Mouse (Mus musculus) frontal cortex, adult 2 months (tissue): ENCODE measurements at regions not wholly inside any gene's neighbourhood (a gene's known extent, or its start where the extent isn't known, plus 50 kb on each side); places are given as distances from the start of the nearest gene placed in this dataset.

Experiments used
- DNase-seq, 2 experiments: peaks; one replicate each; pipeline ENCODE4 v3.0.0; 2022; ENCODE audit warnings: low spot score in 1 of 2; ENCODE audit errors: extremely low spot score in 1 of 2

DNA sequence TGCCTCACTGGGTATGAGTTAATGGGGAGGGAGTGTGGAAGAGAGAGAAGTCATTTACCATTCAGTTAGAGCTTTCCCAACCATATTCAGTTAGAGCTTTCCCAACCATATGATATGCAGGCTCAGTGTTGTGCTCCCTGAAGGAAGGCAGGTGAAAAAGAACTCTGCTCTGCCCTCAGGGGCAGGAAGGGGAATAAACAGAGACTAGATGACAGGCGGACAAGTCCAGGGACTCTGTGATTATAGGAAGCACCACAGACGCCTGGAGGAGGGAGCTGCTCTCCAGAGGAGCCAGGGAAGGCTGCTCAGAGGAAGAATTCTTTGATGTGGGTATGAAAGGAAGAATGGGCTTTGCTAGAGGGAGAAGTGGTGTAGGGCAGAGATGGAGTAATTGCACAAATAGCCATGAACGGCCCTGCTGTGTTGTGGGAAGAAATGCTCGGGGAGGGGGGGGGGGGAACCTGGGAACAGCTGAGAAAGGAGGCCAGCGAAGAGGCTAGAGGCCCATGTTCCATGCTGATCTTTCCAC lies 220.3 kb upstream of the Camk1g start:
- no peak for DNase-seq

DNA sequence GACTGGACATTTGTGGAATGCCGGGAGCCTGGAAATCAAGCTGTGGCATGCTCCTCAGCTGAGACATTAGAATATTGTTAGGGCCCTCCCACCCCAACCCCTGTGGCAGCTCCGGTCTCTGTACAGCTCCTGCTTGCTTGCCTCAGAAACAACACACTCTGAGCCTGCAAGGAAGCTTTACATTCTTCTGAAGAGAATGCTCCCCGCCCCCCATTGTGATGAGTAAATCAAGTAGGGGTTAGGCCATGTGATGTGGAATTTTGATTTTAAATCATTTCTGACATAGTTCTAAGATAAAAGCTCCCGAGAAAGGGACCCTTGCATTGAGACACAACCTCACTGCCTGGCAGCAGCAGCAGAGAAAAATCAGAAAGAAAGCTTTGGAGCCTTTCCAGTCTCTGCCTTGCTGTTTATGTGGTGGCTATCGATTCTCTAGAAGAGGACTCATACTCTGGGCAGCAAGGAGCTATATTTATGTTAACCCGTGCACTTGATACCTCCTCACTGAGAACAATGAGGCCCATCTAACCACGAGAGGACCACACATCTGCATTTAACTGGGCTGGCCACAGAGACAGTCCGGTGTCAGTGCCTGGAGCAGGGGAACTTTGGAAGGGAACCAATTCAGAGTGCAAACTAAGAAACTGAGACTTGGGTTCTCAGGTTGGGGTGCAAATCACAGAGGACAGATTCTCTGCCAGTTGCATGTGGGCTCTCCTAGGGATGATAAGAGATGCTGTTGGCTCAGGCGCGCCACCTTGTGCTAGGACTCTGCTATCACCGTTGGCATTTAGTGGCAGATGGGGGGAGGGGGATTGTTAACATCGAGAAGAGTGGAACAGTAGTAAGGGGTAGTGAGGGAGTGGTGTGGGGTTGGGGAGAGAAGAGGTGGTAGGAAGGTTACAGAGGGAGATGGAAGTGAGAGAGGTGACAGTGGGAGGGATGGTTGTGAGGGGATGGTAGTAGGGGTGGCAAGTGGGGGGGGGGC lies 218.7 kb upstream of the Camk1g start:
- DNase-seq, result peak in 1 of 2 experiments; percentile 82

DNA sequence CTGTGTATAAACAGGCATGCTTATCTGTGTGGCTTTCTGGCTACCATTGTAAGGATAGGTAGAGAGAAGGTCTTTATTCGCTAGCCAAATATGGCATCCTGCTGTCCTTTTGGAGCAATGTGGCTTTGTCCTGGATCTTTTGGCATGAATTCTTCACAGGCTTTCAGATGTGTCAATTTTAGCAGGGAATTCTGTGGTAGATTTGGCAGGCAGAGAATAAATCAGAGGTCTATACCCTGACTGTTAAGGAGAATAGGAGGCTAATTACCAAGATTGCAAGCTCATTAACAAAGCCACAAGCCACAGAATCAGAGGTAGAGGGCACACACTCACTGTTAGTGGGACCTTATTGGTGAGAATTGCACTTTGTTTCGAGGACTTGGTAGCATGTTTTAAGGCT lies 217.2 kb upstream of the Camk1g start:
- no peak for DNase-seq

DNA sequence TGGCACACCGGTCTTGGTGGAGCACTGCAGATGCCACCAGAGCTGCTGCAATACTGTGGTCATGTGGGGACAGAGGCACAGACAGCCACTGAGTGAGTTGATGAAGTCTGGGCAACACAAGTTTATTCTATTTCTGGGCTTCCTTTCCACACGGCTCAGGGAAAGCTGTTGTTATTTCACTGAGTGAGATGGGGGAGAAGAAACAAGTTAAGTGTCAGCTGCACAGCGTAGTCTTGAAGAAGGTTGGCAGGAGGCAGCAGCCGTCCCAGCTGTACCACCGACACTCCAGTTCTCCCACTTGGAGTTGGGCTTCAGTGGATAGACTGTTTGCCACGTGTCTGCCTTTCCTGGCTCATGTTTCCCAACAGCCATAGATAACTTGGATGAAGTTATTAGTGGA lies 216.8 kb upstream of the Camk1g start:
- DNase-seq, result peak; percentile 84 to 89

DNA sequence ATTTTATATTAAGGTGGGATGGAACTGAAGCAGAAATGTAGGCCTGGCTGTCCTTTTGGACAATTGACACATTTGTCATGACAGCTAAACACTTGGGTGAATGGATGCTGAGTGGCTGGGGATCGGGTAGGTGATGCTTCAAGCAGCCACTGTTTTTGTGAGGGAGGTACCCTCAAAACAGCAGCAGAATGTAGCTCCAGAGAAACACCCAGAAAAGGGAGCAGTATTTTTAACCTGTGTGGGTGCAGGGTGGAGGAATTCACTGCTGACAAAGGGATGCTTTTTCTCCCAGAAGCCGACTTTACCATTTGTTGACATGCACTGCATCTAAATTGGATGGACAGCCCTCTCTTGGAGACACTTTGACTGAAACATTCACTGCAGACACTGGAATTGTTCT lies 213.7 kb upstream of the Camk1g start:
- peak in 1 of 2 experiments; percentile 58 for DNase-seq

DNA sequence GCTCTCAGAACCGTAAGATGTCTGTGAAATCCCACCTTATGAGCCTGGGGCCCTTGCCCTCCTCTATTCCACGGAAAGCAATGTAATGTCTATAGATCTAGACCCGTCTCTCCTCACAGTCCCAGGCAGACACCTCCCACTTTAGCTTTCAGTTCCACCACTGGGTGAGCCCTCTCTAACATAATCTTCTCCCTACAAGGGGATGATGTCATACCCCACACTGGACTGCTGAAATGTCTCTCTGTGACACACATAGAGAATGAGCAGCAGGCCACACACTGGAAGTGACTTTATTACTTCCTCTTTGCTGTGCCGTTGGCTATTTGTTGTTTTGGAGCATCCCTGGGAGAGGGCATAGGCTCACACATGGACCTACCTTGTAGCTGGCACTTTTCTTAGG lies 210.3 kb upstream of the Camk1g start:
- no peak for DNase-seq

DNA sequence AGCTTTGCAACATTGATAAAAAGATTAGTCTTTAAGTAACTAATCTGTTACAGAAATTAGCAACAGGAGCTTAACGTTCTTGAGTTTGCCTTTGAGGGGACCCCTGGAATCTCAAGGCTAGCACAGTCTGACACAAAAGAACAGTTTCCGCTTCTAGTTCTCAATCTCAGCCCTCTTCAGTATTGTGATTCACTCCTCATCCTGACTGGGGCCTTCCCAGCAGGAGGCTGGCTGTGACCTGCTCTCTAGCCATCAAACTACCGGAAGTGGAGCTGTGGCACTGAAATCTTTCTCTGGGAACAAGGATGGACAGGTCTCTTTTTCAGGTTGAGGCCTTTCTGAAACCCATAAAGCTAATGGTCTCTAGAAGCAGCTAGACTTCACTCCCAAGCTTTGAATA lies 209.6 kb upstream of the Camk1g start:
- no peak for DNase-seq

DNA sequence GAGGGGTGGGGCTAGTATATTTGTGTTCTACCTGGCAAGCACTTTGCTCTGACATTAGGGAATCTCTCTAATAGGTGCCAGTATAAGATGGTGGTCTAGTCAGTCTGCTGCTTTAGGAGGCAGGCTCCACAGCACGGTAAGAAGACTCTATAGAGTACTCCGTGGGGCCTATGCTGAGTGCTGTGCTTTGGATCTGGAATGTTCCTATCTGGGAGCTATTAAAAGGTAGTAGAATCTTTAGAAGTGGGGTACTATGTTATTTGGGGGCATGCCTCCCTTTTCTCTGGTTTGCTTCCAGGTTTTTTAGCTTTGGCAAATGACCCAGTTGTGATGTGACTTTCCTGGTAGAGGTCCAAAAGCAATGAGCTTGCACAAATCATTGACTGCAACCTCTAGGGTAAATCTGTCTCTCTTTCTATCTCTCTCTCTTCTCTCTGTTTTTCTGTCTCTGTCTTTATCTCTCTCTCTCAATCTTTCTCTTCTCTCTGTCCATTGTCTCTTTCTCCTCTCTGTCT lies 208.6 kb upstream of the Camk1g start:
- DNase-seq, result no peak

DNA sequence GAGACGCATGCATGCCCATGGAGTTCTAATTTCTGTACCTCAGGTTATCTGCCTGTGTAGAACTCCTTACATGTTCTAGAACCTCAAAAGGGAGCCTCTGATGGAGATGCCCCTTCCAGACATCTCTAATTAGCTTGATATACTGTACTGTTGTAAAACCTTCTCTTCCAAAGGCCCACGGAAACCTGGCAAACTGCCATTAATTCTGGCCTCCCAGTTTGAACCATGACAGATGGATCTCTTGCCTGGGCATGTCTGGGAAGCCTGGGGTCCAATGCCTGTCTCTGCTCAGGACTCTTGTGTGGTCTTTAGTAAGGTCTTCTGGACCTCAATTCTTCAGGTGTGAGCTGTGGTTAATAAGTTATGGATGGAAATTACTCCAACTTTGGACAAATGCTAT lies 207.7 kb upstream of the Camk1g start:
- no peak for DNase-seq

DNA sequence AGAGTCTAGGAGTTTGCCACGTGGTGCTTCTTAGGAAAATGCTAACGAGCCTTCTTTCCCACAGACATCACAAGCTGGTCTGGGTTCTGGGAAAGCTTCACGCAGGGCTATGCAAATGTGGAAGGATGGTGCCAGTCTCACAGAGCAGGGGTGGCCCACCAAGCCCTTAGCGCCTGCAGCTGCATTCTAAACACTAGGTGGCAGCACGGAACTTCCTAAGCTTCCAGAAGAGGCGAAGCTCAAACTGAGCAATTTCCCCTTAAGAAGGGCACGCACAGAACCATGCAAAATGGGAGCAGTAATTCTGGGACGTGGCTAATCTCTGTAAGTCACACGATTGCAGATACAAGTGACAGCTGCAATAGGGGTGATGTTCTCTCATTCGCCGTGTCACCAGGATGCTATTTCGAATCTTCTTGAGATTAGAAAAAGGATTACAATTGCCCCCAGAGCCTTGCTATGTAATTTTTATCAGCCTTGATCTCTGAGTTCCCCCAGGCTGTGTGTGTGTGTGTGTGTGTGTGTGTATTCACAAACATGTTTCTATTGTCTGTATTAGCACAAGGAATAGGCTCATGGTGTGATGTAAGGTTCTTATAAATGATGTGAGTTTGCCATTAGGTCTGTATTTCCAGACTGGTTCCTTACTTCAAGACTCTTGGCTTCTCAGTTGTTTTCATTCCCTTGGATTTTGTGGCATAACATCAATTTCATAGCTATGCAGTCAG lies 206.1 kb upstream of the Camk1g start:
- DNase-seq, result peak; percentile 91 to 96

DNA sequence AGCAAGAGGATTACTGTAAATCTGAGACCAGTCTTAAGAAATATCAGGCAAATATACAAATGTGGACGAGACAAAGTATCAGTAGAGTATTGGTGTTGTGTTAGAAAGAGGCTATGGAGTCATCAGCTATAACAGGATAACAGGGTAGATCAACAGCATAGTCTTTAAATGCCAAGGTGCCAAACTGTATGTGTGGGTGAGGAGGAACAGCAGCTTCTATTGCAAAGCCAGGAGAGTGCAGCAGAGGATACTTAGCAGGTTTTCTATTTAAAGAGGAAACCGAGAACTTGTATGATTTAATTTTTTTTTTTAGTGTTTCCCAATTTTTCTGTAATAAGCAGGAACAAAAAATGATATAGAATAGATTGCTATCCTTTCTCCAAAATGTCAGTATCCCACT lies 202.7 kb upstream of the Camk1g start:
- DNase-seq, result no peak

DNA sequence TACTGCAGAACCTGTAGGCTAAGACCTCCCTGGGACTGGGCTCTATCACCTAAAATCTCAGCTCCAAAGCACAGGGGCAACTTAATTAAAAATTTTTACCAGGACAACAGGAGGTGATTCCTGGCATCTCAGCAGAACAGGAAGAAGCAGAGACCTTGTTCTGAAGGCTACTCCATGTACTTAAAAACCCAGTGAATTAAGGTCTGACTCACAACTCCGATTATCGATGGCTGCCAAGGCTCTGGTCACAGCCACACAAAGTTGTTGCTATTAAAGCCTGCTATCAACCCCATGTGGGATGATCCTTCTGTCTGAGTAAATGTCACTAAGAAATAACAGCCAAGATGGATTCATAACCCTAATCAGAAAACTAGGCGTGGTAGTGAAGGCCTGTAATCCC lies 202.3 kb upstream of the Camk1g start:
- no peak for DNase-seq

DNA sequence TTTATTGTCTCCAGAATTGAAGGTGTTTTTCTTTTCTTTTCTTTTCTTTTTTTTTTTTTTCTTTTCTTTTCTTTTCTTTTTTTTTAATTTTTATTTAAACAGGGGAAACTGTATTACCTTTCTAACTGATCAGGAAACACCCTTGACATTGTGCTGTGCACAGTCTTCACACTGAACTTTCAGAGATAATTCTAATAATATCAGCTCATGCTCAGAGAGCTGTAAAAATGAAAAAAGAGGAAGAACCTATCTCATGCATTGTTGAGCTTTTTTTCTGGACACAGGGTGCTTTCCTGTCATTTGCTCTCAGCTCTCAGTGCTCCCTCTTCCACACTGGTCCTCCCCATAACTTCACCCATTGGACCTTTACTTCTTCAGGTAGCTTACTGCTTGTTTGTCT lies 201.0 kb upstream of the Camk1g start:
- DNase-seq, result no peak

DNA sequence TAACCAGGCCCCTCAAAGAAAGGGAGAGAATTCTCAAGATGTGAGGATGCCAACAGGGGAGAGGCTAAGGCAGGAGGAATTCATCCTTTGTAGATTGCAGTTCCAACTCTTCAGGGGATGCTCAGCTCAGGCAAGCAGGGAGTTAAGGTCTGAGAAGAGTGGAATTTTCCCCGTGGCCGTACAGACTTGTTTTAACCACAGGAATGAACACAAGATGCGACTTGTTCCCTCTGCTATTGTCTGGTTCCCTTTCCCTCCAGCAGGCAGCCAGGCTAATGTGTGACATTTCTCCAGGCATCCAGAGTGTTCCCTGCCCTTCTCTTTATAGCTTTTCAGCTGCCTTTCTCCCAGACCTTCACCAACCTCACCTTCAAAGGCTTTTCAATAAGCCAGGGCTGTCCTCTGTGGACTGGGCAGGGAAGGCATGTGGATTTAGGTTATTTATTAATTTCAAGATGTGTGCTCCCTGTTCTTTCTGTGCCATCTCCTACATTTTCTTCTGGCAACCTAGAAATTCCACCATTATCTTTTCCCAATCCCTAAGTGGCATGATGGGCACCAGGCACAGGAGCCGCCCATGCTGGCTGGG lies 198.6 kb upstream of the Camk1g start:
- DNase-seq, result no peak

DNA sequence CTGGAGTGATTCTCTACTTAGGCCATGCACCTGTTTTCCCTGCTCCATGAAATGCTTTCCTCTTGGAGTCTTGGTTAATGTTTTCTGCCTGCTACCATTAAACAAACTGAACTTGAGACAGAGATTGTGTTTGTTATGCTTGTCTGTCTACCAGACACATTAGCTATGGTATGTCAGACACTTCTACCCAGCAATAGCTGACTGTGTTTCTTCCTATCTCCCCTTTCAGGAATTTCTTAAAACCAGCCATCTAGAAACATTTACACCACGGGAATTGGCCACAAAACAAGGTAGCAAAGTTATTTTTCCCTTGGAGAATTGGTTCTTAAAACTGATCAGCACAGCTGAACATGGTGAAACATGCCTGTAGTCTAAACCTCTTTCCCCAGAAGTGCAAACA lies 197.1 kb upstream of the Camk1g start:
- DNase-seq, result no peak

DNA sequence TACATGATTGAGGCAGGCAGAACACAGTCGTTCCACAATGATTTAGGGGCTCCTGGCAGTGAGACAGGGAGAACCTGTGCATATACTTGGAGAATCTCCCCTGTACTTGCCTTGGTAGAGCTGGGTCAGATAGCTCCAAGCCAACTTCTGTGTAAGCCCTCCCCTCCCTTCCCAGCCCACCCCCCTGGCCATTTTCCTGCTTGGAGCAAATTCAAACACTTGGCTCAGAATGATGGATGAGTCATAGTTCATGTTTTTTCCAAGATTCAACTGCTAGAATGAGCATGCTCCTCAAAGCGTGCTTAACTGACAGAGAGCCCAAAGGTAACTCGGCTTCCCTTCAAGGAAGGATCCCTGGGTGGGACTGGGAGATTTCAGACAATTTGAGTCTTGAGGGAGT lies 194.1 kb upstream of the Camk1g start:
- DNase-seq, result peak in 1 of 2 experiments; percentile 31

DNA sequence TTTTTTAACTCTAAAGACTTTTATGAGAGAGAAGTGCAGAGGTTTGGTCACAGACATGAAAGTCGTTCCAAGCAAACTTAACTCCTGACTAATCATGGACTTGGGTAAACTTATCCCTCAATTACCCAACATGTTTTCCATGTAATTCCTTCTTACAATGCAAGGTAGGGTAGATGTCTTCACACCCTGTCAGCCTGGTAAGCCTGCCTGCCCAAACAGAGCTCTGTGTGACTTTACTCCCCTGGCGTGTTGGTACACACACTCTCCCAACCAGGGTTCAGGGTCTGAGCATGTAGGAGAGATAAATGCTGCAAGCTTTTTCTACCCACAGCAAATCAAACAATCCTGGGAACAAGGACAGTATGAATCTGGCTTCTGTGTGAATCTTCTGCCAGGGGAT lies 192.1 kb upstream of the Camk1g start:
- DNase-seq, result no peak

DNA sequence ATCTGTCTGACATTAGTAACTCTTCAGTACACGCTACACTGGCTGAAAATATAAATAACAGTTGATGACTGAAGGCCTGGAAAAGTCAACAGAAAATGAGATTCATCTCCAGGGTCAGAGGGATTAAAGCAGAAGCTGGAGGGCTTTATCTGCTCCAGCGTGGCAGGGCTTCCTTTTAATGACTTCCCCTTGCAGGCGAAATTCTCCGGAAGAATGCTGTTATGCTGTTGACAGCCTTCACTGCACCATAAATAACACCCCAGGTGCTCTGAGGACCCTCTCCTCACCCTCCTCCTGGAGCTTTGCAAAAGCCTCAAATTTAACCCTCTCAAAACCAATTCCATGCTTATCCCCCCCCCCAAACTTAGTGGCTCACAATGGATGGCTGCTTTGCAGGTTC lies 188.0 kb upstream of the Camk1g start:
- DNase-seq, result no peak

DNA sequence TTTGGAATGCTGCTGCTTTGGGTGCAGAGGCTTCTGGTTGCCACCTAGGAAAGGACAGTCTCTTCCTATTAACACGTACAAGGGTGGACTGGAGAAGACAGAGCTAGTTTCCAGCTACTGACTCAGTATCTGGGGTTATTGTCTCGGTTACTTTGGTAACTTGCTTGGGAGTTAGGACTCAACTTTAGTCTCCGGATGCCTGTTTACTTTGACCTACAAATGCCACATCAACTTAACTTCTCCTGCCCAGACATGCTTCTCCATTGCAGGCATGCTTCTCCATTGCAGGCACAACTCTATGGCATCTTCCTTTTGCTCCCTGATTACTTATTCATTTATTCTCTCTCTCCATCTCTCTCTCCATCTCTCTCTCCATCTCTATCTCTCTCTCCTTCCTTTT lies 184.6 kb upstream of the Camk1g start:
- no peak for DNase-seq

DNA sequence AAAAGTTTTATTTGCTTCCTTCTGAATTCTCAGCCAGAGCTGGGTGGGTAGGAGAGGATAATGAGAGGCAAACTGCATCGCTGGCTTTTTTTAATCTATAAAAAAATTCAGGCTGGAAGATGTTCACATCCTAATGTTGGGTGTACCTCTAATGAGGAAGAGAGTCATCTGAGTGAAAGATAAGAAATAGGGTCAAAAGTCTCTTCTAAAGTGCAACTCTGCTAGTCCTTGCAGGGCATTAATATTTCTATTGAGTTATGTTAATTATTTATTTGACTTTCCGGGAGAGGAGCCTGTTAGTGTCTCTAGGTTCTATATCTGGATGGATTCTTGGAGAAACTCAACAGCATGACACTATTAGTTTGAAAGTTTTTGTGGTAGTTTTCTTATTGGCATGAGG lies 182.2 kb upstream of the Camk1g start:
- DNase-seq, result no peak

DNA sequence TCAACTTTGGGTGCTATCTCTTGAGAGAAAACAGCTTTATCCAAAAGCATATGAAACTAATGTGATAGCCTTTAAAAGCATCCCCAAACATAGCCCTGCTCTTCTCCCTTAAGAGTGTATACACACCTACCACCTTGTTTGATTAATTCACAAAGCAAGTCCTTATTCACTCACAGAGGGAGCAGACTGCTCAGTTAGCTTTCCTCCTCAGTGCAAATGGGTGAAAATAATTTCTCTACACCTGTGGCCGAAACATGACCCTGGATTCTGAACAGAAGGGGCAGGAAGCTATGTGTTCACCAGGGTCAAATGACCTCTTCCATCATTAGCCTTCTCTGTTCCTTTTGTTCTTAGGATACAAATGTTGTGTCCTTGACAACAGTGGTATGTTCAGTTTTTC lies 181.2 kb upstream of the Camk1g start:
- no peak for DNase-seq
